Mouse (Mus musculus) intestine, postnatal 0 days (tissue): Measurements from ENCODE around the gene Kcnk2. TPM values are rescaled to one million over a fixed set of nuclear protein-coding genes. Genes with fewer than 3 reads are reported as not detected.

ENCODE experiments used
- ATAC-seq: fragments of 200-750 bp; cut with Nextera tagmentation; 2 replicates; pipeline ENCODE4 v1.8.0; 2017; ENCODE audit warnings: mild to moderate bottlenecking, moderate TSS enrichment, moderate library complexity
- H3K27ac ChIP-seq: fragments of 300-500 bp; sonication (generic); 2 replicates; pipeline ENCODE4 v1.5.1; 2014; ENCODE audit warnings: mild to moderate bottlenecking, low read depth, low read length, moderate library complexity
- H3K27me3 ChIP-seq: fragments of 300-500 bp; sonication (generic); replicated peaks from 2 replicates; pipeline ENCODE4 v1.6.1; 2014; ENCODE audit warnings: low read length, mixed read lengths; ENCODE audit not compliant: control insufficient read depth, insufficient read depth
- H3K36me3 ChIP-seq: fragments of 300-500 bp; sonication (generic); 2 replicates; pipeline ENCODE4 v1.6.1; 2014; ENCODE audit warnings: mild to moderate bottlenecking, moderate library complexity; ENCODE audit not compliant: control insufficient read depth, insufficient read depth
- H3K4me1 ChIP-seq: fragments of 300-500 bp; sonication (generic); replicated peaks from 2 replicates; pipeline ENCODE4 v1.6.1; 2014; ENCODE audit warnings: antibody characterized with exemption, low read length, mixed read lengths; ENCODE audit not compliant: control insufficient read depth, insufficient read depth
- H3K4me2 ChIP-seq: fragments of 300-500 bp; sonication (generic); replicated peaks from 2 replicates; pipeline ENCODE4 v1.6.1; 2014; ENCODE audit warnings: low read depth, mild to moderate bottlenecking, moderate library complexity
- H3K4me3 ChIP-seq: fragments of 300-500 bp; sonication (generic); 2 replicates; pipeline ENCODE4 v1.5.1; 2014; ENCODE audit warnings: low read depth, low read length
- H3K9ac ChIP-seq: fragments of 300-500 bp; sonication (generic); 2 replicates; pipeline ENCODE4 v1.6.1; 2014; ENCODE audit warnings: mild to moderate bottlenecking, low read depth, low read length
- H3K9me3 ChIP-seq: fragments of 300-500 bp; sonication (generic); 2 replicates; pipeline ENCODE4 v1.6.1; 2016; ENCODE audit warnings: mixed run types; ENCODE audit not compliant: control insufficient read depth
- CTCF ChIP-seq: sonication (generic); IDR thresholded peaks from 2 replicates; pipeline ENCODE4 v1.5.1; 2016; ENCODE audit warnings: low read depth, mild to moderate bottlenecking, control low read depth, antibody characterized with exemption, moderate library complexity
- WGBS: fragments of 180-500 bp; shearing (Covaris S2); extraction: QIAGEN DNeasy Blood & Tissue Kit; methylation state at CpG from one replicate; pipeline ENCODE4 v1.1.7; 2014; 5-methylcytosine and 5-hydroxymethylcytosine counted together
- polyA plus RNA-seq: library from polyadenylated mRNA; unstranded; fragments of >200 nt; fragmentation: Nextera tagmentation; extraction: Ambion mirVana; gene quantifications from 2 replicates; pipeline ENCODE4 v1.2.1, GENCODE M21; 2015

Gene Kcnk2
- polyA plus RNA-seq, 1 experiment from 2014 or later: 1.5 TPM

GRCm38 (mm10) chr1:189386848-189387247 lies 15.2 kb downstream of the Kcnk2 start:
- Histone ChIP-seq H3K27me3 (no peaks in the 10 kb centered on the region), H3K9ac (no peak overlapping the region), H3K4me3 (no peak overlapping the region), H3K9me3 (no peaks in the 10 kb centered on the region), H3K4me1 (no peaks in the 10 kb centered on the region), H3K27ac (no peak overlapping the region), H3K4me2 (no peak overlapping the region), H3K36me3 (no peaks in the 10 kb centered on the region)
- 44% methylated on average over 10 of the region's 10 CpGs for WGBS
- ATAC-seq: no peak
- no peak for TF ChIP-seq CTCF

DNA sequence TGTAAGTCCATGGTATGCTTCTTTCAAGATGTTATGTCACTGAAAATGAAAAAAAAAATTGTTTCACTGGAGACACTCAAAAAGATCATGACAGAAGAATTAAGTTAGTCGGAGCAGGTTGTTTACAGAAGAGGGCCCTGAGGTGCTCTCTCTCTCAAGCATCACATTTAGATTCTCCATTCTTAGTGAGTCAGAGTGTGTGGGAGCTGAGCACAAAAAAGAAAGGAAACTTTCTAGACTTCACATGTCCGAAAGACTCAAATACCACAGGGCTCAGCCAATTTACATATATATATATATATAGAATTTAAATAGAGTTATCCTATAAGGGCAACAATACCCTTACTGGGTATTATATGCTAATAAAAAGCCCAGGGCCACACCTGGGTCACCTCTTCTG lies 15.9 kb downstream of the Kcnk2 start:
- WGBS: 77% methylated on average over 2 of the region's 2 CpGs
- ATAC-seq: no peak

DNA sequence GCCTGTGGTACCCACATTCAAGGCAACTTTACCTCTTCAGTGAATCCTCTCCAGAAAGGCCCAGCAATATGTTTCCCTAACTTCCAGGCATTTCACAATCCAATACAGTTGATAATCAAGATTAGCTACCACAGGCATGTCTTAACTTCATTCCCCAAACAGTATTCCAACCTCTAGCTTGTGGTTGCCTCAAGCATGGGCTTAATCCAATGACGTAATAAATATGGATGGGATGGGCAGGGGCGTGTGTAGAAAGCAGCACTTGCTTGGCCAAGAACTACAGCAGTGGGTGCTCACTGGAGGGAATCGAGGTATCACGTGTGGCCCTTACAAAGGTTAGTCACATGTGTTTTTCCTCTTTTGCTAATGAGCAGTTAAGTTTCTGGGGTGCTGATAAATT lies 34.4 kb downstream of the Kcnk2 start:
- H3K9me3 ChIP-seq: no peaks in the 10 kb centered on the region
- H3K4me3 ChIP-seq: no peak overlapping the region
- H3K27ac ChIP-seq: no peak overlapping the region
- 83% methylated on average over 4 of the region's 4 CpGs for whole genome bisulfite sequencing
- H3K9ac ChIP-seq: no peak overlapping the region
- H3K36me3 ChIP-seq: no peaks in the 10 kb centered on the region
- no peaks in the 10 kb centered on the region for H3K27me3 ChIP-seq
- no peaks in the 10 kb centered on the region for H3K4me1 ChIP-seq
- H3K4me2 ChIP-seq: no peak overlapping the region
- no peak for TF ChIP-seq CTCF
- ATAC-seq: no peak

More for the DNA sequence above, 15.9 kb downstream of the Kcnk2 start:
- H3K4me2 ChIP-seq: no peak overlapping the region
- no peaks in the 10 kb centered on the region for H3K36me3 ChIP-seq
- H3K9me3 ChIP-seq: no peaks in the 10 kb centered on the region
- H3K4me1 ChIP-seq: no peaks in the 10 kb centered on the region
- no peak overlapping the region for H3K27ac ChIP-seq
- no peak overlapping the region for H3K4me3 ChIP-seq
- no peak for TF ChIP-seq CTCF
- H3K27me3 ChIP-seq: no peaks in the 10 kb centered on the region
- H3K9ac ChIP-seq: no peak overlapping the region

DNA sequence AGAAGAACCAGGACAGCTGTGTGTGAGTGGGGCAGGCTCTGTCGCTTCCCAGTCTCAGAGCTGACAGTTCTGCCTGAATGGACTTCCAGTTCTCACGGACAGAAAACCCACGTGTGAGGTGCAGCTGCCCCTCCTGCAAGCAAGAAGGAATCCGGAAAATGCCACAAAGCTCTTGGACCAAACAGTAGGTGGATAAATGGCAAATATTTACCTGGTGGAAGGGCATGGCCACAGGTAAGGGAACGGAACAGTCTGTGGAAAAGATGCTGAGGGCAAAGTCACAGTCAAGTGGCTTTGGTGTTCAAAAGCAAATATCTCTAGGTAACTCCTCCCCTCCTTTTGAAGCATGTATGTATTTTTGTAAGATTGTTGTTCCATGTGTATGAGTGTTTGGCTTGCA lies 37.9 kb downstream of the Kcnk2 start:
- Histone ChIP-seq H3K9ac (no peak overlapping the region), H3K27me3 (no peaks in the 10 kb centered on the region), H3K4me2 (no peak overlapping the region), H3K9me3 (no peaks in the 10 kb centered on the region), H3K4me3 (no peak overlapping the region), H3K4me1 (no peaks in the 10 kb centered on the region), H3K27ac (no peak overlapping the region), H3K36me3 (no peaks in the 10 kb centered on the region)
- no peak for ATAC-seq
- no peak for TF ChIP-seq CTCF
- WGBS: 58% methylated on average over 5 of the region's 5 CpGs

- no peaks in the 10 kb centered on the region for H3K9me3 ChIP-seq
- H3K4me1 ChIP-seq: no peaks in the 10 kb centered on the region
- no peaks in the 10 kb centered on the region for H3K36me3 ChIP-seq
- no peak overlapping the region for H3K9ac ChIP-seq
- WGBS: 70% methylated on average over 6 of the region's 6 CpGs
- no peak overlapping the region for H3K4me2 ChIP-seq
- no peak overlapping the region for H3K4me3 ChIP-seq
- H3K27me3 ChIP-seq: no peaks in the 10 kb centered on the region
- H3K27ac ChIP-seq: no peak overlapping the region
- ATAC-seq: no peak
- TF ChIP-seq CTCF: no peak
Measured at GRCm38 (mm10) chr1:189362579-189362978, 39.5 kb downstream of the Kcnk2 start.

- no peak for TF ChIP-seq CTCF
- WGBS: 85% methylated on average over 4 of the region's 4 CpGs
Measured at GRCm38 (mm10) chr1:189359699-189360098, 42.4 kb downstream of the Kcnk2 start.

GRCm38 (mm10) chr1:189353887-189354286 lies 48.2 kb downstream of the Kcnk2 start:
- 61% methylated on average over 1 of the region's 1 CpGs for WGBS
- TF ChIP-seq CTCF: no peak
- no peak for ATAC-seq
- Histone ChIP-seq H3K9ac (no peak overlapping the region), H3K36me3 (no peaks in the 10 kb centered on the region), H3K9me3 (no peaks in the 10 kb centered on the region), H3K27ac (no peak overlapping the region), H3K4me2 (no peak overlapping the region), H3K4me1 (no peaks in the 10 kb centered on the region), H3K4me3 (no peak overlapping the region), H3K27me3 (no peaks in the 10 kb centered on the region)

More at GRCm38 (mm10) chr1:189359699-189360098, 42.4 kb downstream of the Kcnk2 start:
- Histone ChIP-seq H3K27me3 (no peaks in the 10 kb centered on the region), H3K27ac (no peak overlapping the region), H3K4me2 (no peak overlapping the region), H3K9me3 (no peaks in the 10 kb centered on the region), H3K4me1 (no peaks in the 10 kb centered on the region), H3K9ac (no peak overlapping the region), H3K36me3 (no peaks in the 10 kb centered on the region), H3K4me3 (no peak overlapping the region)
- no peak for ATAC-seq
